Mouse (Mus musculus) cerebellum, adult 2 months (tissue): ENCODE data around the gene Nabp1. TPM values are rescaled to one million over a fixed set of nuclear protein-coding genes. Genes with fewer than 3 reads are reported as not detected.

Experiments
- DNase-seq, 2 experiments: peaks; one replicate each; pipeline ENCODE4 v3.0.0; 2021
- H3K27ac ChIP-seq: fragments of 200-500 bp; 2 replicates; pipeline ENCODE4 v1.5.1; 2012; ENCODE audit warnings: low read length, control low read depth, inconsistent platforms; ENCODE audit not compliant: insufficient read depth
- H3K27me3 ChIP-seq: fragments of 200-500 bp; 2 replicates; pipeline ENCODE4 v1.6.1; 2012; ENCODE audit warnings: inconsistent platforms, mild to moderate bottlenecking, low read length, moderate library complexity; ENCODE audit not compliant: control insufficient read depth, insufficient read depth
- H3K4me1 ChIP-seq: fragments of 200-500 bp; 2 replicates; pipeline ENCODE4 v1.6.1; 2011; ENCODE audit warnings: low read length; ENCODE audit not compliant: control insufficient read depth, insufficient read depth
- H3K4me3 ChIP-seq: fragments of 200-500 bp; replicated peaks from 2 replicates; pipeline ENCODE3; 2011; ENCODE audit warnings: mild to moderate bottlenecking, low read depth, low read length, control low read depth; ENCODE audit not compliant: insufficient read depth
- CTCF ChIP-seq: fragments of 200-500 bp; IDR thresholded peaks from 2 replicates; pipeline ENCODE4 v1.5.1; 2011; ENCODE audit warnings: low read depth, mild to moderate bottlenecking, control low read depth, low read length, moderate library complexity, borderline replicate concordance; ENCODE audit not compliant: insufficient read depth
- POLR2A ChIP-seq: fragments of 200-500 bp; IDR thresholded peaks from 2 replicates; pipeline ENCODE4 v1.6.1; 2011; ENCODE audit warnings: low read length, control low read depth, borderline replicate concordance; ENCODE audit not compliant: insufficient read depth
- WGBS: fragments of 180-500 bp; shearing (Covaris S2); methylation state at CpG from one replicate; pipeline ENCODE4 v1.1.7; 2018; 5-methylcytosine and 5-hydroxymethylcytosine counted together
- polyA plus RNA-seq: library from polyadenylated mRNA; depleted of rRNA; stranded (reverse); fragments of >200 nt; gene quantifications from 2 replicates; pipeline ENCODE4 v1.2.3, GENCODE M21; 2012

Nabp1 gene
- polyA plus RNA-seq, 1 experiment = 8.2 TPM

DNA sequence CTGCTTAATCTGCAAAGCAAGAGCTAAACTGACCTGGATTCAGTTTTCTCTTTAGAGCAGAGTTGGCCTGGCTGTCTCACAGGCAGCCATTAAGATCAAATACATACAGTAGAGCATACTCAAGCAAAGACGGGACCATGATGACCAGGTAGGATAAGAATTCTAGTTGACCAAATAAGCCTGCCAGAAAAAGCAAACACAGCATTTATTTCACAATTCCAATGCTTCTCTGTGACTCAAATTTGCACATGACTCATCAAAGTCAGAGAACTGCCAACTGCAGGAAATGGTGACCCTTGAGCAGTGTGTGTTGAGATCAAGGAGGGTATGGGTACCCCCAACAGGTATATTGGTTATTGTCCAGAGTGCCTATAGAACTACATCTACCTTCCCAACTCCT, 27.4 kb upstream of the Nabp1 start:
- Histone ChIP-seq H3K27ac (no peak overlapping the region), H3K27me3 (no peaks in the 10 kb centered on the region), H3K4me3 (no peak overlapping the region), H3K4me1 (no peaks in the 10 kb centered on the region)
- DNase-seq = no peak
- TF ChIP-seq POLR2A = no peak
- no peak for TF ChIP-seq CTCF
- 93% methylated on average over 1 of the region's 1 CpGs for WGBS

DNA sequence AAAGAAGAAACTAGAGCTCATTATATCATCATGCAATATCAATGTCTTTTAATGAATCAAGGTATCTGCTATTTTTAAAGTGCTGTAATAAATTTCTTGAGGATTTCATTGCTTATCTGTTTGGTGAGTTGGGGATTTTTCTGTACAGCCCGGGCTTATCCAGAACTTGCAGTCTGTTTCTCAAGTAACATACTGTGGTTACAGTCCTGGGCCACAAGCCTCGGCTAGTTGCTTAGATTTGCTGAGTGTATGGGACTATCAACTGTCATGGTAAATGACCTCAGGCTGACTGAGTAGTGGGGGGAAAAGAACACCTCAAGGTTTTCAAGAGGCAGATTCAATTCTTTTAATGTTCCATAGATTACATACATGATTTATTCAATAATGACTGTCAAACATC, 24.8 kb upstream of the Nabp1 start:
- 93% methylated on average over 2 of the region's 2 CpGs for WGBS
- H3K27ac ChIP-seq = no peak overlapping the region

DNA sequence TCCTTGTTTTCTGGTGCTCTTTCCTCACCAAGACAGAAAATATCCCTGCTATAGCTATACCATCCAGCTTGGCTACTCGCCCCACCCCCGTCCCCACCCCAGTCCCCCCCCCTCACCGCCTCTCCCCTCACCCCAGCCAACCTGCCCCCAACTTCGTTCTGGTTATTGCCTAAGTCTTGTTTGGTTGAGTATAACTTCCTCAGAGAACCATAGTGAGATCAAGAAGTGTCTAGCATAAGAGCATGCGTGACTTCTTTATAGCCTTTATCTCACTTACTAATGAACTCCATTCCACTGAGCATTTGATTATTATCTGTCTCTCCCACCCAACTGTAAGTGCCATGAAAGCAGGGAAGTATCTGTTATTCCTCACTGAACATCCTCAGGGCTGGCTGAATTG, 24.1 kb upstream of the Nabp1 start:
- WGBS = 92% methylated on average over 5 of the region's 5 CpGs
- no peak overlapping the region for H3K4me3 ChIP-seq
- no peak overlapping the region for H3K27ac ChIP-seq
- H3K4me1 ChIP-seq = no peaks in the 10 kb centered on the region
- TF ChIP-seq POLR2A (no peak), CTCF (no peak)
- no peaks in the 10 kb centered on the region for H3K27me3 ChIP-seq
- DNase-seq = no peak

More for the DNA sequence above, 24.8 kb upstream of the Nabp1 start:
- DNase-seq = no peak
- no peaks in the 10 kb centered on the region for H3K4me1 ChIP-seq
- no peak for TF ChIP-seq CTCF
- no peak for TF ChIP-seq POLR2A
- H3K27me3 ChIP-seq = no peaks in the 10 kb centered on the region
- H3K4me3 ChIP-seq = no peak overlapping the region

DNA sequence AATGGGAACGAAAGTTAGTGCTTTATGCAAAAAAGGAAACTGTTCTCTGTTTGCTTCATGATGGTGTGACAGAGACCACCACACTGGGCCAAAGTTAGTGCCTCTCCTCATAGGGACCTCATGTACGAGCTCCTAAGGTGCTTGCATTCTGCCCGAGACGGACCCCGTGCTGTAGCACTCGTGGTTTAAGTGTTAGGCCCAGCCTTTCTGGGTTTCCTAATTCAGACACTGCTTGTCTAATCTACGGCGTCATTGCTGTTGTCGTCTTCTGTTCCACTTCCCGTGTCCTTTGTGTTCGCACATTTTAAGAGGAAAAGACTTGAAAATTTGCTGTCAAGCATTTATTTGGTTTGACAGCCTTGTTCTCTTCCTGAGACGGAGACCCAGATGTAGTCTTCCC, 23.0 kb upstream of the Nabp1 start:
- Histone ChIP-seq H3K27ac (no peak overlapping the region), H3K27me3 (no peaks in the 10 kb centered on the region), H3K4me3 (no peak overlapping the region), H3K4me1 (no peaks in the 10 kb centered on the region)
- no peak for DNase-seq
- no peak for TF ChIP-seq CTCF
- TF ChIP-seq POLR2A = no peak
- 88% methylated on average over 12 of the region's 12 CpGs for WGBS

DNA sequence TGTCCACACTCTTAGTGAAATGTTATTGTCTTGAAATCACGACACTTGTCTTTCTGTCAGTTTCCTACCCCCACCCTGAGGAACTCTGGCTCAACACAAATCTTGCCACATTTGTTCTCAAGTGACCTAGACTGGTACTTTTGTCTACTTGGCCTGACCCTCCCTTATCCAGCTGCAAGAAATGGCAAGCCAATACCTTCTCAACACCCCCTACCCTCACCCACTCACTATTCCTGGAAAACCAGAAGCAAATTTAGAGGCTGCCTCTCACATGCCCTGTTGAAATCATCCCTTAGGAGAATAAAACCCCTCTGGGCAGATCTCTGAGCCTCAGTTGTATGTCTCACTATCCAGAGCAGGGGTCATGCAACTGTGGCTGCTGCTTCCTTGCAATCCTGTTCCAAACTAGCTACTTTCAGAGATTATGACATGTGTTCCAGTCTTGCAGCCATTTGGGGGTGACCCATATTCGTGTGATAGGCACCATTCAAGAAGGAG, 20.4 kb upstream of the Nabp1 start:
- WGBS = 70% methylated on average over 2 of the region's 2 CpGs
- DNase-seq = no peak
- H3K4me1 ChIP-seq = no peaks in the 10 kb centered on the region
- no peak for TF ChIP-seq CTCF
- no peak for TF ChIP-seq POLR2A
- no peaks in the 10 kb centered on the region for H3K27me3 ChIP-seq
- no peak overlapping the region for H3K4me3 ChIP-seq
- no peak overlapping the region for H3K27ac ChIP-seq

DNA sequence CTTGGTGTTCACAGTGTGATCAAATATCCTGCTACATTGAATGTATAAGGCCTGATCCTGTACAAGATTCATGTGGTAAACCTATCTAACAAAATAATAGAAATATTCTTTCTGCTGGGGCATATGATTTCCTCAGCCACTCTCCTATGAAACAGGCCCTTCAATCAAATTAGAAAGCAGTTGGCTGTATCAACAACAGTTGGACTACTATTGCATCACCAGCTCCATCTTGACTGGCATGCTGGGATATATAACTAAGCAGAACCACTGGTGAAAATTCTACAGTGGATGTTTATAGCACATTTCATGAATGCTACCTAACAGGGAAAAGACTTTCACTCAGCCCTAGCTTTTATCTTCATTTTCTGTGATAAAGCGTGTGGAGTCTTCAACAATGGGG, 17.9 kb upstream of the Nabp1 start:
- no peak overlapping the region for H3K27ac ChIP-seq
- 100% methylated on average over 1 of the region's 1 CpGs for WGBS
- TF ChIP-seq POLR2A (no peak), CTCF (no peak)

DNA sequence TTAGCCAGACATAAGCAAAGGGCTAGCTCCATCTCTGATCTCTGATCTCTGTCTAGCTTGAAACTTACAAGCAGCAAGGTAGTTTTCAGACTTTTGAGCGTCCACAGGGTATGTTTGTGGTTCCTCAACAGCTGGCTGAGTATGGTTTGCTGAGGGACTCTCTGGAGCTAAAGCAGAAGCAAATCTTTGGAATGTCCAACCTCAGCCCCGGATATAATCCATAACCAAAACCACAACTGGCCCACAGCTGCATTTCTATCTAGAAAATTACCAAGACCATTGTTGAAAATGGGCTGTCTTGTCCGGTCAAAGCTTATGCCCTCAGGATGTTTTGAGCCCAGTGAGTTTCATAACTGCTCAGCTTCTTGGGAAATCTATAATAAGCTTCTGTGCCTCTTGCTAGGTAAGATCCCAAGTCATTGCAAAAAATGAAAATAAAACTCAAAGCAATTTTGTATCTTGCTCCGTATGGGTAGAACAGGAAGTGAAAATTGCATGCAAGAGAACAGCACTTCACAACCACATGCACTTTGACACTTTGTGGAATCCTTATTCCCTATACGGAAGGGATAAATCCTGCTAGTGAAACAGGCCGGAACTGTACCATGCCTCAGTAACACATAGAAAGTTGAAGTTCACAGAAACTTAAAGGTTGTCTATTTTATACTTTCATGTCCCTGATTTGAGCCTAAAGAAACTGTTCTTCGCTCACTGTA, 15.5 kb upstream of the Nabp1 start:
- 89% methylated on average over 7 of the region's 7 CpGs for WGBS

More for the DNA sequence above, 17.9 kb upstream of the Nabp1 start:
- H3K4me1 ChIP-seq = no peaks in the 10 kb centered on the region
- no peak for DNase-seq
- H3K4me3 ChIP-seq = no peak overlapping the region
- no peaks in the 10 kb centered on the region for H3K27me3 ChIP-seq

DNA sequence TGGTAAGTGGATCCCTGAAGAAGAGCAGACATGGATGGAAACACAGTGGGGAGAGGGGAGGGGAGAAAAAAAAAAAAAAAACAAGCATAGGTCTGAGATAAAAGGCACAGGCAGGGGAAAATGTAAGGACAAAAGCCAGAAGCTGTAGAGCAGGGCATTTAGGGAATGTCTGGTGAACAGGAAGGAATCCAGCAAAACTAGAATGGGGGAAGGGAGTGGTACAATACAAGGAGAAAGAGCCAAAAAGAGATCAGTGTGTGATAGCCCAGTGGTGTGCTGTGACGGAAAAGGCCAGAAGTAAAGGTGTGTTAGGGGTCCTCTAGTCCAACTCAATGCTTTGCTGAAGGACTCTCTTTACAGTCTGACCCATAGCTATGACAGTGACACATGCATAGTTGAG, 8.1 kb upstream of the Nabp1 start:
- Histone ChIP-seq H3K4me3 (no peak overlapping the region), H3K27me3 (no peaks in the 10 kb centered on the region), H3K4me1 (no peaks in the 10 kb centered on the region), H3K27ac (no peak overlapping the region)
- no peak for TF ChIP-seq CTCF
- TF ChIP-seq POLR2A = no peak
- no peak for DNase-seq
- WGBS = 91% methylated on average over 1 of the region's 1 CpGs

More for the DNA sequence above, 15.5 kb upstream of the Nabp1 start:
- TF ChIP-seq CTCF = no peak
- no peak for DNase-seq
- H3K4me1 ChIP-seq = no peaks in the 10 kb centered on the region
- H3K27me3 ChIP-seq = no peaks in the 10 kb centered on the region
- no peak overlapping the region for H3K4me3 ChIP-seq
- no peak overlapping the region for H3K27ac ChIP-seq
